Mouse (Mus musculus) NIH3T3 (cell line): Measurements from ENCODE around the gene Pawr.
A peak's percentile ranks its signal among the peaks of the same experiment; 100 is the strongest.

ENCODE experiments used
- DNase-seq: peaks from one replicate; pipeline ENCODE4 v3.0.0-alpha.2; 2012; ENCODE audit warnings: low read depth

Pawr gene

DNA sequence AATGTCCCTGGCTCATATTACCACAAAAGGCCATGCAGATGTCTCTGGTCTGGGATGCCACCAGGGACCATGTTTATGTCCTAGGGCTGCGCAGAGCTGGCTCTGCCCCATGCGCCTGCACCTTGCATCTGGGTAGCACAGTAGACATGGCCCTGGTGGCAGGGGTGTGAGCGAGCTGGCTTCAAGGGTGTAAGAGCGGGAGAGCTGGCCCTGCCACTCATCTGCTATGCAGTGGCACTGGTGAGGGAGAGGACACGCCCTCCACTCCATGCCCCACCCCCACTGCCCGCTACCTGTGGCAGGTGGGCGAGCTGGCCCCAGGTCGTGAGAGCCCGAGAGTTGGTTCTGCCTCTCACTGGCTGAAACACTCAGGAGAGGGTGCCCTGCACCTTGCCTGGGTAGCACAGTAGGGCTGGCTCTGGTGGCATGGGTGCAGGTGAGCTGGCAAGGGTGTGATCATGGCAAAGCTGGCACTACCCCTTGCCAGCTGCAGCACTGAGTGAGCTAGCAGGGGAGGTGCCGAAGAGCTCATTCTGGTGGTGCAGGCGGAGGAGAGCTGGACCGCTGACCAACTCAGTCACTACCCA is 24.8 kb downstream of the Pawr start:
- no peak for DNase-seq

DNA sequence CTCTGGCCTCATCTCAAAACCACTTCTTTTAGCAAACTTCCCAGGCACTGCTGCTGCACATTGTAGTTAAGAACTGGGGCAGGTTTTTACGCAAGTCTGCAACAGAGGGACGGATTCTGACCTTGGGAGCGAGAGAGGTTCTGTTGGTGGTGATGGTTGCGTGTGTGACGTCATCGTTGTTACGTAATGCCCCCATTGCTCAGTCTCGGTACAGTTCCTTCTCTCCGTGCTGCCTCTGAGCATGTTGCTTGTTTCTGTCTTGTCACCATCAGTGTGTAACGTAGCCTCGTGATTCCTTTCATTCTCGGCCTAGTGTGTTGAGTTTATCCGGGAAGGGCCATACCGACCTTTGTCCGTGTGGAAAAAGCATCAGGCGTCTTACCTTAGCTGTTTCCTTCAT is 28.1 kb downstream of the Pawr start:
- peak; percentile 74 for DNase-seq

DNA sequence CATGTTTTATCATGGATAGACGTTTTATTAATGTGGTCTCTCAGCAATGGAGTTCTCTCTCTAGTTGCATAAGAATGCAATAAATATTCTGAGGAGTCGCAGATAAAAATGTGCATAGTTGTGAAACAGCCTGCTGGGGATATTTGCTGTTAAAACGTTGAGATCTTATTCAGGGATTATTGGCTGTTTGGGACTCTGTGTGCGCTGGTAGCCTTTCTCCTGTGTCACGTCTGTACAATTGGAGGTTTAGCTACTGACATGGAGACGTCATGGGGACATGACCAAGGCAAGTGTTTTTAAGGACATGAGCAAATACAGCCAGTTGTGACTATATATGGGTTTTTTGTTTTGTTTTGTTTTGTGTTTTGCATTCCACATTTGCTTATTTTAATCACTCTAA is 28.9 kb downstream of the Pawr start:
- no peak for DNase-seq

- DNase-seq = peak; percentile 22
Observed at GRCm38 (mm10) chr10:108361419-108362155, 29.7 kb downstream of the Pawr start.

DNA sequence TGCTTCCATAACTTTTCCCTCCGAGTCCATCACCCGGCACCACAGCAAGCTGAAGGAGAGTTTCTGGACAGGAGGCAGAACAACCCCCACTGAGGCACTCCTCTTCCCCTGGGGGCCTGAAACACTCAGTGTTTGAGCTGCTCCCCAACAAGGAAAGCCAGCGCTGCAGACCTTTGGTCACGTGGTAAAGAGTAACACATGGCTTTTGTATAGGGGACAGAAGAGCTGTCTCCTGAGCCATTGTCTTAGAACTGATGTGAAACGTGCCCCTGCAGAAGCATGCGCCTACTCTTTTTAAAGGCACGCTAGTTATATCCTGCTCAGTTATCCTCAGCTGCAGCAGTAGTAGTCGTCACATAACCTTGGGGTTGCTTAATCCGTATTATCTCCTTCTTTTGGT is 32.0 kb downstream of the Pawr start:
- no peak for DNase-seq

- DNase-seq = no peak
Observed at GRCm38 (mm10) chr10:108364946-108365719, 33.2 kb downstream of the Pawr start.

- no peak for DNase-seq
Observed at GRCm38 (mm10) chr10:108366251-108366650, 34.3 kb downstream of the Pawr start.

- no peak for DNase-seq
Observed at GRCm38 (mm10) chr10:108368358-108368757, 36.4 kb downstream of the Pawr start.

DNA sequence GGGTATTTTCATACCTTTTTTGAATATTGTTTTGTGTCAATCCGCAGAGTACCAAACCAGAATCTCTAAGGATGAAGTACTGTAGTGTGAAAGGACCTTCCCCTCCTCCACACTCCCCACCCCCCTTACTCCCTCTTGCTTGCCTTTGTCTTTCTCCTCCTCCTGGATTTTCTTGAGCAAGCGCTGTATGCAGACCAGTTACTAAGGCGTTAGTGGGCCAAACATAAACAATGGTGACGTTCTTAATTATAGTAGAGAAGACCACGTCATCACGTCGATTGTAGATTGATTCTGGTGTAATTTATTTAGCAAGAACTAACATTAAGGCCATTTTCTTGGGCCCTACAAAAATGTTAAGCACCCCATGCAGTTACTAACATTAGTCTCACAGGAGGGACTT is 40.3 kb downstream of the Pawr start:
- peak; percentile 15 for DNase-seq

DNA sequence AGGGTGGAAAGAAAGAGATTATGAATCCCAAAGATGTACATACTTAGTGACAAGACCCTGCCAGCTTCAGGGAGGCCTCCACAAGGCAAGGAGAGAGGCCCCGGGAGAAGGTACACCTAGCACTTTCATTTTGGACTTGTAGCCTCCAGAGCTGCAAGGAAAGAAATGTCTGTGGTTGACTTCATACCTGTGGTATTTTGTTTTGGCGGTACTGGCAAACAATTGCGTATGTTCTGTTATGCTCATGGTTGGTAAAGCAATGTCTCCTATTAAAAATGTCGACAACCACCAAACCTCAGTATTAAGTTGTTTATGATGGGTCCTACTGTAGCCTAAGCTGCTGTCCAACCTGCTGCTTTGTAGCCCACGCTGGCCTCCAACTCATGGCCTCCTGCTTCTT is 40.9 kb downstream of the Pawr start:
- peak; percentile 75 for DNase-seq

- DNase-seq = peak; percentile 71
Observed at GRCm38 (mm10) chr10:108375796-108376195, 43.9 kb downstream of the Pawr start.

GRCm38 (mm10) chr10:108376366-108376765 is 44.4 kb downstream of the Pawr start:
- DNase-seq = no peak

DNA sequence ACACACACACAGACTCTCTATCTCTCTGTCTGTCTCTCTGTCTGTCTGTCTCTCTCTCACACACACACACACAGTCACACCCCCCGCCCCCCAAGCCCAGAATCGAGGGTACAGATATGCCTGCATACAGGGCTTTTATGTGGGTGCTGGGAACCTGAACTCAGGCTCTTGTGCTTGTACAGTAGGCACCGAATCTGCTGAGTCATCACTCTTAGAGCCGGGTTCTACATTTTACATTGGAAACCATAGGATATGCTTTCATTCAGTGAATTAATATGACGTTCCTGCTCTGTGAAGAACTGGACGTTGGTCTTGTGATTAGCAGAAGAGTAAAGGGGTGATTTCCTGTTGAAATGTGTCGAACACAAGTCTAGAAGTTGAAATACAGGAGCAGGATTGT is 45.4 kb downstream of the Pawr start:
- DNase-seq = no peak

- DNase-seq = peak; percentile 78
Observed at GRCm38 (mm10) chr10:108378062-108378461, 46.1 kb downstream of the Pawr start.

DNA sequence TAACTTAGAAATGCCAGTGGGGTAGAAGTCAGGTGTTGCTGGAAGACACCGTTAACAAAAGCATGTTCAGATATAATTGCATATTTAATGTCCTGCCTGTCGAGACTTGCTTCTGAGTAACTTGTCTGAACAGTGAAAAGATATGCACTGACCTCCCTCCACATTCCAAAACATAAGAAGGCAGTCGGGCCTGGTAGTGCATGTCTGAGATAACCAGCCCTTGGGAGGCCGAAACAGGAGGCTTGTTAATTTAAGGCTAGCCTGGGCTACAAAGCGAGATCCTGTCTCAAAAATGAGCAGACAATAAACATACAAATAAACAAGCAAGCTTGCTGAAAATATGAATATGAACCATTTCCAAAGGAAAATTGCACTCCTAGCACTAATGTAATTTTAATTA is 46.6 kb downstream of the Pawr start:
- no peak for DNase-seq

- DNase-seq = no peak
Observed at GRCm38 (mm10) chr10:108380715-108381114, 48.8 kb downstream of the Pawr start.

GRCm38 (mm10) chr10:108384153-108384769 is 52.3 kb downstream of the Pawr start:
- DNase-seq = no peak

- peak; percentile 63 for DNase-seq
Observed at GRCm38 (mm10) chr10:108385480-108385955, 53.6 kb downstream of the Pawr start.

GRCm38 (mm10) chr10:108388410-108388915 is 56.5 kb downstream of the Pawr start:
- no peak for DNase-seq

DNA sequence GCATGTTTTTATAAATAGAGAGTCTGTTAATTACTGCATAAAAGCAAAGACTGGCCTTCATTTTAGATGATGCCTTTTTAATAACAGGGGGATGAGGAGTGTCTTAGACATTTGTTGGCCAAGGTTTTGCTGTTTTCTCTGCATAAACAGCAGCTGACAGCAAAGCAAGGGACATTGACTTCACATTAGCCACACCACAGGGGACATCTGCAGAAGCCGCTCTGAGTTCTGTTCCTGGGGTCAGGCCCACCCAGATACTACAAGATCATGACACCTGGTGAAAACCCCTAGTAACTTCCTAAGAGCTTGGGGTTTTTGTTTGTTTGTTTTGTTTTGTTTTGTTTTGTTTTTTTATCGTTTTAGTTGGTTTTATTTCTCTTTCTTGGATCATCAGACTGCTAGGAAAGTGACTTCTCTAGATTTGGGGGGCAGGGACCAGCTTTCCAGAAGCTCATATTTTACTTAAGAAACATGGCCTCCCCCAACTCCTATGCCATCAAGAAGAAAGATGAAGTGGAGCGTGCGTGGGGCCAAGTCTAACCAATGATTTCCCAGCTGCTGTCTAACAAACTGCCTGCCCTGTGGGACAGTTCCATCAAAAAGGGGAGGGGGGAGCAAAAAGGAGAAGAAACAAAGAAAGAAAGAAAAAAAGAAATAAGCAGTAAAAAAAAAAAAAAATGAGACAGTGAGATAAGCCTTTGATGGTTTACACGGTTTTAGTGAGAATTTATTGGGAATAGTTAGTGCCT is 57.4 kb downstream of the Pawr start:
- DNase-seq = no peak

- peak; percentile 38 for DNase-seq
Observed at GRCm38 (mm10) chr10:108389927-108390287, 58.0 kb downstream of the Pawr start.
